Mouse (Mus musculus): Measurements from ENCODE around the gene Anp32a.

GRCm38 (mm10) chr9:62358851-62359250 lies 17.8 kb downstream of the Anp32a start:
- no peak for TF ChIP-seq CTCF (IDR thresholded peaks at IDR 0.05)
- no peak for TF ChIP-seq EP300 (IDR thresholded peaks at IDR 0.05)

Data from lung, postnatal 0 days (tissue).